Mouse (Mus musculus): ENCODE data around the gene Gm20388. TPM values are rescaled to one million over a fixed set of nuclear protein-coding genes. Genes with fewer than 3 reads are reported as not detected.
A peak's percentile ranks its signal among the peaks of the same experiment; 100 is the strongest.
"Not testable (repeated sequence)": the region's sequence is repeated elsewhere in the genome, so short reads cannot be mapped to it uniquely, and the experiment has no call there.

Gene Gm20388
- polyA plus RNA-seq, 1 experiment: 59.3 TPM

DNA sequence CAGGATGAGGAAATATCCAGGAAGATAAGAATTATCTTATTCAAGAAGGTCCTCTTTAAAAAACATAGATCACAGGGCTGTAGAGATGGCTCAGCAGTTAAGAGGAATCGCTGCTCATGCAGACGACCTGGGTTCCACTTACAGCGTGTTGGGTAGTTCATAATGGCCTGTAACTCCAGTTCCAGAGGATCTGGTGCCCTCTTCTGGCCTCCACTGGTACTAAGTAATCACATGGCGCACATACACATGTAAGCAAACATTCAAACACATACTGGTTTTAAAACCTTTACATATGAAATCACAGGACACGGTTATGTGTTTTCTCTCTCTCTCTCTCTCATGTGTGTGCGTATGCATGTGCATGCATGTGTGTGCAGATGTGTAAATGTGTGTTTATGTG, 1226.2 kb downstream of the Gm20388 start:
- no peak for TF ChIP-seq POLR2A (IDR thresholded peaks at IDR 0.05; ENCODE audit: borderline replicate concordance, extremely low read depth, insufficient read depth, insufficient read length, poor library complexity, severe bottlenecking)
- TF ChIP-seq CTCF (IDR thresholded peaks at IDR 0.05; ENCODE audit: borderline replicate concordance, extremely low read depth, insufficient read depth, insufficient read length): no peak
- DNase-seq (ENCODE audit: low read depth): no peak

- not testable (repeated sequence) for DNase-seq (ENCODE audit: low read depth)
Measured at GRCm38 (mm10) chr8:121145457-121146134, 1235.0 kb downstream of the Gm20388 start.

GRCm38 (mm10) chr8:121148573-121149083, 1238.0 kb downstream of the Gm20388 start:
- DNase-seq (ENCODE audit: low read depth): no peak
- TF ChIP-seq CTCF (IDR thresholded peaks at IDR 0.05; ENCODE audit: borderline replicate concordance, extremely low read depth, insufficient read depth, insufficient read length): no peak
- no peak for TF ChIP-seq POLR2A (IDR thresholded peaks at IDR 0.05; ENCODE audit: borderline replicate concordance, extremely low read depth, insufficient read depth, insufficient read length, poor library complexity, severe bottlenecking)

GRCm38 (mm10) chr8:121152394-121152793, 1241.8 kb downstream of the Gm20388 start:
- no peak for TF ChIP-seq POLR2A (IDR thresholded peaks at IDR 0.05; ENCODE audit: borderline replicate concordance, extremely low read depth, insufficient read depth, insufficient read length, poor library complexity, severe bottlenecking)
- TF ChIP-seq CTCF (IDR thresholded peaks at IDR 0.05; ENCODE audit: borderline replicate concordance, extremely low read depth, insufficient read depth, insufficient read length): no peak
- peak; percentile 4 for DNase-seq (ENCODE audit: low read depth)

- no peak for DNase-seq (ENCODE audit: low read depth)
- TF ChIP-seq POLR2A (IDR thresholded peaks at IDR 0.05; ENCODE audit: borderline replicate concordance, extremely low read depth, insufficient read depth, insufficient read length, poor library complexity, severe bottlenecking) (no peak), CTCF (IDR thresholded peaks at IDR 0.05; ENCODE audit: borderline replicate concordance, extremely low read depth, insufficient read depth, insufficient read length) (no peak)
Measured at GRCm38 (mm10) chr8:121156990-121157491, 1246.4 kb downstream of the Gm20388 start.

- DNase-seq (ENCODE audit: low read depth): no peak
- TF ChIP-seq CTCF (IDR thresholded peaks at IDR 0.05; ENCODE audit: borderline replicate concordance, extremely low read depth, insufficient read depth, insufficient read length): no peak
- TF ChIP-seq POLR2A (IDR thresholded peaks at IDR 0.05; ENCODE audit: borderline replicate concordance, extremely low read depth, insufficient read depth, insufficient read length, poor library complexity, severe bottlenecking): no peak
Measured at GRCm38 (mm10) chr8:121158812-121159211, 1248.2 kb downstream of the Gm20388 start.

DNA sequence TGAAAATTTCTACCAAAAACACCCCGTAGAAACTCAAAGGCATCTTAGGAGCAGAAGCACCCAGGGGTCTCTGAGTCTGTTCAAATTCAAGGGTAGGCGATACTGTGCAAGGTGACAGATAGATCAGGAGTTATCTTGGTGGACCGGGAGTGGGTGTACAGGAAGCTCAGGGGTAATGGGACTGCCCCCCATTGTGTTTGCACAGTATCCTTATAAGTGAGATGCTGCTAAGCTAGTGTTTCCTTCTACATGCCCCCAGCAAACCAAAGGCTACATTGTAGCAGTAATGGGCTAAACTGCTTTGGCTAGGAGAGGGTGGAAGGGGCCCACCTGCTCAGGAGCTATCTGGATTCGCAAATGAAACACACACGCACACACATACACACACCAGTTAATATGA, 1250.8 kb downstream of the Gm20388 start:
- DNase-seq (ENCODE audit: low read depth): no peak
- TF ChIP-seq POLR2A (IDR thresholded peaks at IDR 0.05; ENCODE audit: borderline replicate concordance, extremely low read depth, insufficient read depth, insufficient read length, poor library complexity, severe bottlenecking): no peak
- TF ChIP-seq CTCF (IDR thresholded peaks at IDR 0.05; ENCODE audit: borderline replicate concordance, extremely low read depth, insufficient read depth, insufficient read length): no peak

GRCm38 (mm10) chr8:121162413-121162812, 1251.8 kb downstream of the Gm20388 start:
- DNase-seq (ENCODE audit: low read depth): no peak
- TF ChIP-seq POLR2A (IDR thresholded peaks at IDR 0.05; ENCODE audit: borderline replicate concordance, extremely low read depth, insufficient read depth, insufficient read length, poor library complexity, severe bottlenecking) (no peak), CTCF (IDR thresholded peaks at IDR 0.05; ENCODE audit: borderline replicate concordance, extremely low read depth, insufficient read depth, insufficient read length) (no peak)

DNA sequence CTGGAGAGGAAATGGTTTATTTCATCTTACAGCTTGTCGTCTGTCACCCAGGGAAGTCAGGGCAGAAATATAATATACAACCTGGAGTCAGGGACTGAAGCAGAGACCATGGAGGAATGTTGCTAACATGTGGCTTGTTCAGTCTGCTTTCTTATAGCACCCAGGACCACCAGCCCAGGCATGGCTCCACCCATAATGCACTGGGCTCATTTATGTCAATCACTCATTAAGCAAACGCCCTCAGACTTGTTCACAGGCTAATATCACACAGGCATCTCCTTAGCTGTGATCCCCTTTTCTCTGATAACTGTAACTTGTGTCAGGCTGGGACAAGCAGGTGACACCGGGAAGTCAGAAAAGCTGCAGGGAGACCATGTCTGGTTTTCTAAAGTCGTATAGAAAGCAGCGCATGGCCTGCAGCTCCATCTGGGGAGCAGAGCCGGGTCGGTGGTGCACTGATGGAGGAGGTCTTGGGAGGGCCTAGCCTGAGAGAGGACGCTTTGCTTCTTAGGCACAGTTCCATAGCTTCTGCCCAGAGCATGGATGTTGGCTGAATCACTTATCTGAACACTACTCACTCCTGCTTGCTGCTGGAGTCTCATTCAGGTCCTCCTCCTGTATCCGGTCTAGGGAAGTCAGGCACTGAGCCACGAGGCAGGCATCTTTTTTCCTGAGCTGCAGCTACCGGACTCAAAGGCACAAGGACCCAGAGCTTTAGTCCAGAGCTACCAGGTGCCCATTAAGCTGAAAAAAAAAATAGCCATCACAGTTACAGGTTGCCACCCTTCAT, 1252.5 kb downstream of the Gm20388 start:
- TF ChIP-seq POLR2A (IDR thresholded peaks at IDR 0.05; ENCODE audit: borderline replicate concordance, extremely low read depth, insufficient read depth, insufficient read length, poor library complexity, severe bottlenecking) (no peak), CTCF (IDR thresholded peaks at IDR 0.05; ENCODE audit: borderline replicate concordance, extremely low read depth, insufficient read depth, insufficient read length) (no peak)
- no peak for DNase-seq (ENCODE audit: low read depth)

GRCm38 (mm10) chr8:121164017-121164469, 1253.4 kb downstream of the Gm20388 start:
- peak; percentile 15 for DNase-seq (ENCODE audit: low read depth)
- TF ChIP-seq CTCF (IDR thresholded peaks at IDR 0.05; ENCODE audit: borderline replicate concordance, extremely low read depth, insufficient read depth, insufficient read length): no peak
- no peak for TF ChIP-seq POLR2A (IDR thresholded peaks at IDR 0.05; ENCODE audit: borderline replicate concordance, extremely low read depth, insufficient read depth, insufficient read length, poor library complexity, severe bottlenecking)

GRCm38 (mm10) chr8:121168033-121168432, 1257.4 kb downstream of the Gm20388 start:
- no peak for DNase-seq (ENCODE audit: low read depth)
- TF ChIP-seq CTCF (IDR thresholded peaks at IDR 0.05; ENCODE audit: borderline replicate concordance, extremely low read depth, insufficient read depth, insufficient read length) (no peak), POLR2A (IDR thresholded peaks at IDR 0.05; ENCODE audit: borderline replicate concordance, extremely low read depth, insufficient read depth, insufficient read length, poor library complexity, severe bottlenecking) (no peak)

Measured in brain, embryonic 14.5 days (tissue).